Mouse (Mus musculus): ENCODE measurements at regions not wholly inside any gene's neighbourhood (a gene's known extent, or its start where the extent isn't known, plus 50 kb on each side); places are given as distances from the start of the nearest gene placed in this dataset.

DNA sequence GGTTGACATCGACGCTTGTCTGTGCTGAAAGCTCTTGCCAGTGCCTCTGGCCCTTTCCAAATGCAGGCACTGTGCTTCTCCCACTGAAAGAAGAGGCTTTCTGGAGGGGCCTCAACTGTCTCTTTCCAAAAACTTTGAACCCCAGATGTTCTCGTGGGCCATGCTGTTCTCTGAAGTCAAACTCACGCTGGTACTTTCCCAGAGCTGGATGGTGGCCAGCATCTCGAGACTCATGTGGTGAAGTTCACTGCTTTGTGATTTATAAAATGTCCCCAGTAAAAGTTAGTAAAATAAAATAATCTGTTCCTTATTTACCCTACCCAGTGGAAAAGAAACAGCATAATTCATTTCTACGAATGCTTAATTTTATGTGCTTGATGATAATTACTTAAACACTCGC is 180.4 kb upstream of the Lyplal1 start:
- no peak for DNase-seq (ENCODE audit: low read depth, low spot score)

DNA sequence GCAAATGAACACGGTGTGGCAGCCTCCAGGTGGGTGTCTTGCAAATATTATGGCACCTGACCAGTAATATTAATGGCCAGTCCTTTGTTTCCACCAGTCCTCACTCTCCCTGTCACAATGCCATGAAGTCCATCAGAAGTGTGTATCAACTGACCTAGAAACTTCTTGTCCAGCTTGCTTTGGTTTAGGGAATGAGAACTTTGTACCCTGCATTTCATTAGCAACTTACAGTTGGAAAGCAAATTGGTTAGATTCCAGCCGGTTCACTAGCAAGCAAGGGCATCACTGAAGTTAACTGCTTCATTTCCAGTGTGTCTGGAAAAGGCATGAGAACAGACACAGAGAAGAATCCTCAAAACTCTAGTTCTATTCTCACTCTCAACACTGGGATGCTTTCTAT is 178.1 kb upstream of the Lyplal1 start:
- DNase-seq (ENCODE audit: low read depth, low spot score) = no peak

- DNase-seq (ENCODE audit: low read depth, low spot score) = no peak
Measured at GRCm38 (mm10) chr1:186294635-186295034, 177.5 kb upstream of the Lyplal1 start.

DNA sequence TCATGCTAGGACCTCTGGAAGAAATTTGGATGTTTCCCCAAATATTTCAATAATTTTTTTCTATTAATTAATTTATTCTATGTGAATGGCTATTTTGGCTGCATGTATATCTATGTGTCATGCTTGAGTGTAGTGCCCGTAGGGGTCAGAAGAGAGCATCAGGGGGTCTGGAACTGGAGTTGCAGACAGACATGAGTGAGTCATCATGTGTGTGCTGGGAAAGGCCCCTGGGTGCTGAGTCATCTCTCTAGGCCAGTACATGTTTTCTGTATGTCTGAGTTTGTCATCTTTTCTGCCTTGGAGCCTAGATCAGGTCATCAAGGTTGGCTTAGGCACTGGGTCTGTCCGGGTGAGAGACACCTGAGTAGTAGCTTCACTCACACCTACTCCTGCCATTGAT is 172.0 kb upstream of the Lyplal1 start:
- no peak for DNase-seq (ENCODE audit: low read depth, low spot score)

DNA sequence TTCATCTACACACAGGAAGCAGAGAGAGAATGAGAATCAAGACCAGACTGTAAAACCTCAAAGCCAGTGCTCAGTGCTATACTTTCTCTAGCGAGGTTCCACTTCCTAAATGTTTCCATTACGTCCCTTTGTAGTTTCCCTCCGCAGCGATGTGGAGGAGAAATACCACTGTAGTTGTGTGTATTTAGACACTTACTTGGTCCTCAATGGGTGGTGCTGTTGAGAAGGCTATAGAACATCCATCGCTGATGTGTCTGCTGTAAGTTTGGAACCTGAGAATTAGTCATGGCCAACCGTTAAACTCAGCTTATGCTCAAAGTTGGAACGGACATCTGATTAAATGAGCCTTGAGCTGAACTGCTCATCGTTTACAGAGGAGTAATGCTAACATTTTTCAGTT is 170.7 kb upstream of the Lyplal1 start:
- no peak for DNase-seq (ENCODE audit: low read depth, low spot score)

DNA sequence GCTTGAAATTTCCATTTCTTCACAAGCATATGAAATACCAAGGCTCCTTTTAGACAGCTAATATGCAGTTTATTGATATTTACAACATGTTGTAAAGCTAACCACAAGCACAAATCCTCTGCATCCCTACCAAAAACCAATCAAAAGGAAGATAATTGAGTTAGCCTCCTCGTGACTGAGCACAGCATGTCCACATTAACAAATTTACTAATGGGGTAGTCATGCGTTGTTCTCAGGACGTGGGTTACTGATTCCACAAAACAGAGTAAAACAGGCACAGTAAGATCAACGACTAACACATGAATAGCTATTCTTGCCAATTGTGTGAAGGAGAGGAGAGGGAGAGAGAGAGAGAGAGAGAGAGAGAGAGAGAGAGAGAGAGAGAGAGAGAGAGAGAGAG is 169.3 kb upstream of the Lyplal1 start:
- DNase-seq (ENCODE audit: low read depth, low spot score) = no peak

DNA sequence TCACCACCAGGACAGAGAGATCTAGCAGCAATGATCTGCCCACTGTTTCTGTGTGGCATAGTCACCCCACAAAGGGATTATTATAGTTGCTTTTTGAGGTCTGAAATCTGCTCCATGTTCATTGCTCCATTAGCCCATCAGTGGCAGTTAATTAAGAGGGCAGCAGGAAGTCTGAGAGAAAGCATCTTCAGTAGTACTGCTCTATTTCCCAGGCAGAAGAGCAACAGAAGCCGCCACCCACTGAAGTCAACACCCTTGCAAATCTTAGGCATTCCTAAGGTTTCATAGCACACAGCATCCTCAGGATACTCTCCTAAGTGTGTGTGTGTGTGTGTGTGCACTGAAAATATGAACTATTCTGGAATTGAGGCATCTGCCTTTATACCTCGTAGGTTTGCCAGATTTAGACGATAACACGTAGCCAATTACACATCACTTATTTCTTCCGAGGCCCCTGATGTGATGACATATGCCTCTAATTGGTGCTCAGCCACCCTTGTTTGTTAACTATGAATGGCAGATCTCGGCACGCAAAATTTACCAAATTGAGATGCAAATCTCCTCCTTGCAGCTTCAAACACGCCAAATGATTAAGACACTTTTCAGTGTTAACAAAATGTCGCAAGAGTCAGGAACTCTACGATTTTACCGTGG is 161.0 kb upstream of the Lyplal1 start:
- DNase-seq (ENCODE audit: low read depth, low spot score) = no peak

DNA sequence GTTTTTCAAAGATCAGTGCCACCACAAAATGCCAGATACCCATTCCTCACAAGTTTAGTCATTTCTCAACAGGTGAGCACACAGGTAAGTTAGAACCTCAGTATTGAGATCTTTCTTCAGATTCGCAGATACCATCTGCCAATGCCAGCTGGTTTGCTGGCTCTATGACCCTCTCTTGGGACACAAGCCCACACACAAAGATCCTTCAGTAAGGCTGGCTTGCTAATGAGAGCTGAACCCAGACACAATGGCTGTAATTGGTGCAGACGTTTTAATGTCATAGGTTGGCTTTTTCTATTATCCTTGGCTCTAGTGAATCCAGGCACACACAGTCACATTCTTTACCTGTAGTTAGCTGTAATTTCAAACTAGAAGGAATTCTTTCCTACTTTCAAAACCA is 154.3 kb upstream of the Lyplal1 start:
- no peak for DNase-seq (ENCODE audit: low read depth, low spot score)

DNA sequence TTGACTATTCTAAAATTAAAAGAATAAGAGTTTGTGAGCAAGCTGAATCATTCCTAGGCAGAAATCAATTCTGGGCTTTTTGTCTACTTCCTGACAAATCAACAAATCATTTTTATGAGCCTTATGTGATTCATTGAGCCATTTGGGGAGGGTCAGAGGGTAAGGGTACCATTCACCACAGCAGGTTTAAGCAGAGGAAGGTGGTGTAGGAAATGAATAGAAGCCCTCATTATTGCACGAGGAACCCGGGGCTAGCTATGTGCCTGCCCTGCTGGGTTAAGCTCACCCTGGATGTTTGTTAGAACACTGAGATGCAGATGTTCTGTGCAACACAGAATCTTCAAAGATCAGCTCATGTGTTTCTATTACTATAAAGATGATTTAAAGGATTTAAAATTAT is 150.2 kb upstream of the Lyplal1 start:
- DNase-seq (ENCODE audit: low read depth, low spot score) = no peak

GRCm38 (mm10) chr1:186264639-186265038 is 147.5 kb upstream of the Lyplal1 start:
- DNase-seq (ENCODE audit: low read depth, low spot score) = no peak

GRCm38 (mm10) chr1:186263955-186264354 is 146.8 kb upstream of the Lyplal1 start:
- DNase-seq (ENCODE audit: low read depth, low spot score) = no peak

DNA sequence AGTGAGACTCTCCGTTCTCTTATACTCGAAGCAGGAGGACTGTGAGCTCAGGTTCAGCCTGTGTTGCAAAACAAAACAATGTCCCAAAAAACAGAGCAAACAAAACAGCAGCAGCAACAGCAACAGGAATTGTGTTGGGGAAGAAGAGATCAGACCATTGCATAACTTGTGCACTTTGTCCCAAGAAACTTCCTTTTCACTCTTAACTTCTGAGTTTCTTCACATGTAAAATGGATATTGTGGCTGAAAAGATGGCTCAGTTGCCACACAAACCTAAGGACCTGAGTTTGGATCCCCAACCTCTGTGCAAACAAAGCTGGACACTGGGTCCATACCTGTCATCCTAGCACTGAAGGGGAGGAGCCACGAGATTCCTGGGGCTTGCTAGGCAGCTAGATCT is 146.1 kb upstream of the Lyplal1 start:
- DNase-seq (ENCODE audit: low read depth, low spot score) = no peak

GRCm38 (mm10) chr1:186262040-186262439 is 144.9 kb upstream of the Lyplal1 start:
- no peak for DNase-seq (ENCODE audit: low read depth, low spot score)

- DNase-seq (ENCODE audit: low read depth, low spot score) = peak; percentile 62
Measured at GRCm38 (mm10) chr1:186261326-186261833, 144.3 kb upstream of the Lyplal1 start.

DNA sequence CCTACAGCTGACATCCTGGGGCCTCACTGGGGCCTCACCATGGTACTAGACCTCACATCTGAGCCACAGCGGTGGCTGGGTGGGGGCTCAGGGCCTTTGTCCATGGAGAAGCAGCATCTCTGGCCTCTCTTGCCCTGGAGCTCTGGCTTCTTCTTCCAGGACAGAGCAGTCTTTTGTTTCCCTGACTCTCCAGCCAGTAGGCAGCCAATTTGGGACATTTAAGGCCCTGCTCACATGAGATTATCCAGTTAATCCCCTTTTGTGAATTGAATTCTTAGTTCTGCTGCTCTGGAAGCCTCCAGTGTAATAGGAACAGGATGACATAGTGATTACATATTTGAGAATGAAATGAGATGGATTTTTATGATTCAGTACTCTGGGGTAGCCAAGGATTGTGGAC is 140.5 kb upstream of the Lyplal1 start:
- no peak for DNase-seq (ENCODE audit: low read depth, low spot score)

- no peak for DNase-seq (ENCODE audit: low read depth, low spot score)
Measured at GRCm38 (mm10) chr1:186255476-186256080, 138.5 kb upstream of the Lyplal1 start.

DNA sequence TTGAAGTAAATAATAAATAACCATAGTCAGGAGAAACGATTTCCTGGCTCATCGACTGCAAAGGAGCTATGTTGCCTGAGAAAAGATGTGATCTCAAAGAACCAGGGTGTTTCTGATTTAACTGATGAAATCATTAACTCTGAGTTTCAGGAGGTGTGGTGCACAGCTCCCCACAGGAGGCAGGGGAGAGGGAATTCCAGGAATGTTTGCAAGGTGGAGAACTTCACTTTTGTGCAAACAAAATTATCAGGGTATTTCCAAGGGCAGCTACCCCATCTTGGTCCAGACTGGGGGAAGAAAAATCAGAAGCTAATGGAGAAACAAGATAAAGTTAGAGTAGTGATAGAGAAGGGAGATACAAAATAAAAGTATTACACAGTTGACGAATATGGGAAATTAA is 137.4 kb upstream of the Lyplal1 start:
- DNase-seq (ENCODE audit: low read depth, low spot score) = no peak

DNA sequence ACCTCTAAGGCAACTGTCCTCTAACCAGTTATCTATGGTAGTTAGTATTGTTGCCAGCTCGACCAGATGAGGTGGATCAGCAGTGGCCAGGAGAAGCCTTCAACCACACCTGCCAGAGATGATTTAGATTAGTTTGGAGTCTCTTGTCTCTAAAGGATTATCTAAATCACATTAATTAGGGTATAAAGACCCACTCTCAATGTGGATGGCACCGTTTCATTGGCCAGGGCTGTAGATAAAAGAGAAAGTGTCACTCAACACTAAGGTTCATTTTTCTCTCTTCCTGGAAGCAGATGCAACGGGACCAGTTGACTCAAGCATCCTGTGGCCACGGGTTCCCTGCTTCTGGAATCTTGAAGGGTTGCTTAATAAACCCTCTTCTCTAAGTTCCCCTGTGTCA is 135.4 kb upstream of the Lyplal1 start:
- DNase-seq (ENCODE audit: low read depth, low spot score) = no peak

GRCm38 (mm10) chr1:186250316-186250715 is 133.2 kb upstream of the Lyplal1 start:
- no peak for DNase-seq (ENCODE audit: low read depth, low spot score)

DNA sequence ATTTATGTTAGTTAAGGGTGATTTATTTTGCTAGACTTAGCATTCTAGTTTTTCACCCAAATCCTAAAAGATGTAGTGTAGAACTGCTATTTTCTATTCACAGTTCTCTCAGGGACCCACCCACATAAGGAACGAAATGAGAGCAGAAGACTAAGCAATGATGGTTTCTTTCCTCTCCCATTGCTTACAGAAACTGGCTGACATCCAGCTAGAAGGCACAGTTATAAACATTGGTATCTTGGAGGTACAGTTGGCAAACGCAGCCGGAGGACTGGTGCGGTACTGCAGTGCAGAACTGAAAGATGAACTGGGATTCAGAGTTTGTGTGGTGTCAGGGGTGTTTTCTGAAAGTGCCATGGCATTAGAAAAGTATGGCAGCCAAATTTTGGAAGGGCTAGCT is 132.1 kb upstream of the Lyplal1 start:
- no peak for DNase-seq (ENCODE audit: low read depth, low spot score)

DNA sequence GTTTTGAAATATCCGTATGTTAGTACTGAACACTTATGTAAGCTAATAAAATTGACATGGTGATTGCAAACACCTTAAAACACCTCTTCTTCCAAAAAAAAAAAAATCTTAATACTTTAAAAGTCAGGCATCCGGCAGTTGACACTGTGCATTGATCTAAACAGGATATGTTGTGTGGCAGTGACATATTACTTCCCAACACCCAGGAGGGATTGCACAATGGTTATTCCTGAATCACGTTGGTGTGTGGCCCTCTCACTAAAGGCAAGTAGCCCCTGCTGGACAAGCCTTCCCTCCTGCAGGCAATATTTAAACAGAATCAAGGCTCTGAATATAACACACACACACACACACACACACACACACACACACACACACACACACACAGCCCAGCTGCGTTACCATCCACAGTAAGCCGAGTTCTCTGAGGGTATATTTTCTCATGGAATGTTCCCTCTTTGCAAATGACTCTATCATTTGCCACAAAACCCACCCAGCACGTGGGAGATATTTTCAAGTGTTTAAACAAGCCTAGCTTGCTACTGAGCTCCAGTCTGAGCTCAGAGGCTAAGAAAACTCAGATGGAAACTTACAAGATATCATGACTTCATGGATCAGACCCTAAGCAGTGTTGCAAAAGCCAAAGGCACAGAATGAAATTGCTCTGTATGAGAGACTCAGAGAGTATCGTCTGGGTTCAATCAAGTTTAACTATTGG is 128.8 kb upstream of the Lyplal1 start:
- no peak for DNase-seq (ENCODE audit: low read depth, low spot score)

DNA sequence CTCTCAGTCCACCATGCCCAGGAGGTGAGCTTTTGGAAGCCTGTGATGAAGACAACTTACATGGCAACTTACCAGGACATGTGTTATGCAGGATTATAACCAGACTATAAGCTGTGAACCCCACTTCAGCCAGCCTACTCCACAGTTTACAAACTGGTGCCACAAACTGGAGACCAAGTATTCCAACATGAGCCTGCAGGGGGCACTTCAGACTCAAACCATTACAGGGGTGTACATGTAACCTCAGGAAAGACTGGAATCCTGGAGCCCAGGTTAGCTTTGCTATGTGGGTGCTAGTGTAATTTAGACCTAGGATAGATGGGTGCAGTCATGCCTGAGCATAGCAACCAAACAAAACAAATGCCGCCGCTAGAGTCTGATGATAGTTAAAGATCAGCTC is 124.0 kb upstream of the Lyplal1 start:
- no peak for DNase-seq (ENCODE audit: low read depth, low spot score)

DNA sequence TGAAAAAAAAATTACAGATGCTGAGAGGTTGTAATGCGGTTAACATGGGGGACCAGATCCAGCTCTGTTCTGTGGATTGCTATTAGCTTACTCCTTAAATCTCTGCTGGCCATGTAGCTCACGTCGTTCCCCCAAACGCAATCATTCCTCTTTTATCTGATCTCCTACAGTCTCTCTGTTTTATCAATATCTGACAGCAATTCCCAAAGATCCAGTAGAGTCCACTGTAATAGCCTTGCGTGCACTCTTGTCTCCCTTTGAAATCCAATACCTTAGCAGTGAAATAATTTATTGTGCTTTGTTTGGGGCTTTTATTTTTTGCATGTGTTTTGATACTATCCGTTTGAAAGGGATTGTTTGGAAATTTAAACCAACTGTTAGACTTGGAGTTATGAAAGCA is 120.4 kb upstream of the Lyplal1 start:
- no peak for DNase-seq (ENCODE audit: low read depth, low spot score)
